Mouse (Mus musculus) heart, adult 11 months (tissue): ENCODE data around the gene Tmem259.
A peak's percentile ranks its signal among the peaks of the same experiment; 100 is the strongest.

Experiments
- DNase-seq: peaks from one replicate; pipeline ENCODE4 v3.0.0; 2022

The Tmem259 gene

GRCm38 (mm10) chr10:79986232-79986878, 2.2 kb upstream of the Tmem259 start:
- DNase-seq: peak; percentile 97

DNA sequence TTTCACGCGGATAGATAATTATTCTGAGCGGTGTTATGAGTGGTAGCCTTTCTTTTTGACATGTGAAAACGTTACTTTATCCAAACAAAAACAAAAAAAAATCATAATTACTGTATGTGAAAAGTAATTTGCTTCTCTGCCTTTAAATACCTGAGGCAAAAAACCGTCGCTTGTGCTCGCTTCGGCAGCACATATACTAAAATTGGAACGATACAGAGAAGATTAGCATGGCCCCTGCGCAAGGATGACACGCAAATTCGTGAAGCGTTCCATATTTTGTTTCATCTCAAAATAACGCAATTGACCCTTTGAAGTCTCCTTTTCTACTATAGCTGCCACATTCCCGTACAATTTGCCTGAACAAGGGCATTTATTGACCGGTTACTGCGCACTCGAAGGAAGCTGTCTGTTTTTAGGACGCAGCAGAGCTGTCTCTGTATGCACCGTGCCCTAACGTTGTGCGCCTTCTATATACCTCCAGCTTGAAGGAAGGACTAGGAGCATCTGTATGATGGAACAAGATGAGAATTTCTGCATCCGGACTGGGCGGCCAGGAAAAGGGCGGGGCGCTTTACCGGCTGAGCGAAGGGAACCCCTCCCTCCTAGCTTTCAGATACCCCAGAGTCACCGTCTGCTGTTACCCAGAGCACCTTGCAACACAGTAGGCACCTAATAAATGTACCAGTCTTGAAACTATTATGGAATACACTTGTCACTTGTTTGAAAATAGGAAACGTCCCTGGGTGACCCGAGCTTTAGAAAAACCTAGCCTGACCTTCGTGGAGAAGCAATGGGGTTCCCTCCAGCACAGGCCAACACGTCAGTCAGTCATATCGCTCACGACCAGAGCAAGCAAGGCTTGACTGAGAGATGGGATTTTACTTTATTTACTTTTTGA, 1.5 kb upstream of the Tmem259 start:
- DNase-seq: peak; percentile 98

DNA sequence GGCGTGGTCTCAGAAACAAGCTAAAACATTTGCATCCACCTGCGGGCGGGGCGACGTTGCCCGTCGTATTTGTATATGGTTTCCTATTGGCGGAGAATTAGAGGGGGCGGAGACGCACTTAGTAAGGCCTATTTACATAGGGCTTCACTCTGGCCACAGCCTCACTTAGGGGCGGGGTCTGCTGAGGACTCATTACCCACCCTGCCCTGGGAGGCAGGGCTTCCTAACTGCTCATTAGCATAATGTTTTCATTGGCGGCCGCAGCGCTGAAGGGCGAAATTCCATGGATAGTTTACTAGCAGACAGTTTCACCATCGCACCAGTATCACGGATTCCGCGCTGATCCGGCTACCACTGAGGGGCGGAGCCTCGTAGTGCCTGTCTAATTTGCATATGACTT, 741 bp upstream of the Tmem259 start:
- DNase-seq: peak; percentile 100

DNA sequence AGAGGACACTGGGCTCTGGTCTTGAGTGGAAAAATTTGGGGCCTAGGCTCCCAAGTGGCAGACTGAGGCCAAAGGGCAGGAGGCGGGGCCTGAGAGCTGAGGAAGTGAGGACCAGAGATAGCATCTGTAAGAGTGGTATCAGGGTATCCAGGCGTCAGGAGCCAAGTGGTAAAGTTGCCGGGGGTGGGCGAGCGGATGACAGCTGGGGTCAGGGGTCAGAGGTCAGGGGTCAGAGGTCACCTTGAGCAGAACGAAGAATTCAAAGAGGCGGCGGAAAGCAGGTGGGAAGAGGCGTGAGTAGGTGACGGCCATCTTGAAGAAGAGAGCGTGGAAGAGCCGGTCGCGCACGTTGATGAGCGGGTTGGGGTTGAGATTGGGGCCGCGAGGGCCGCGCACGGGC, 460 bp downstream of the Tmem259 start:
- DNase-seq: peak; percentile 98

- peak; percentile 96 for DNase-seq
Observed at GRCm38 (mm10) chr10:79983205-79983604, 925 bp downstream of the Tmem259 start.

GRCm38 (mm10) chr10:79979401-79980155, 4.6 kb downstream of the Tmem259 start:
- peak; percentile 98 for DNase-seq

DNA sequence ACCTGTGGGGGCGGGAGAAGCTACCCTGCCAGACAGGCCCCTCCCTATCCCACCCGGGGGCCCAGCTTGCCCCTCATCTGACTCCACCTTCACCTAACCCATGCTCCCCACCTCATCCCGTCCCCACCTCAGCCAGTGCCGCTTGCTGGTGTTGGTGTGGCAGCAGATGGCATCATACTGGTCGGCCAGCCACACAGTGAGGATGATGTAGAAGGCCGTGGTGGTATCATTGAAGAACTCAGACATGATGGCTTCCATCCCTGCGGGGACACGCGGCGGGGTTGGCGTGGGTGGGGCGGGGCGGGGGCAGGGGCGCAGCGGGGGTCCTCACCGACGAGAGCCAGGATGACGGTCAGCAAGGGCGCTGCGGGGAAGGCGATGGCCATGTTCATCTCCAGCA, 6.1 kb downstream of the Tmem259 start:
- peak; percentile 91 for DNase-seq

DNA sequence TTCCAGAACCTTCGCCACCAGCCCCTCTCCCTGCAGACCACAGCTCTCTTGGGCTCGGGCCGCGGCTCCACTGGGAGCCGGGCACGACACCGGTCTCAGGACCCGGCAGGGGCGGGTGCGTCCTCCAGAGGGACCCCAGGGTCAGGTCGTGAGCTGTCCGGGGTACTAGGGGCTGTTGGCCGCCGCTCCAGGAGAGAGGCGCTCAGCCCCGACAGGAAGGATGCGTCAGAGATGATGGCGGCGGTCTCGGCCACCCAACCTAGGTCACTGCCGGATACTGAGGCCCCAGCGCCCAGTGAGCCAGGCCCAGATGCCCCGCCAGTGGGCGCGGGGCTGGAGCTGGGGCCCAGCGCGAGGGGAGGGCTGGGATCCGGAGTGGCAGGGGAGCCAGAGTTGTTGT, 6.8 kb downstream of the Tmem259 start:
- peak; percentile 92 for DNase-seq

- no peak for DNase-seq
Observed at GRCm38 (mm10) chr10:79976722-79977107, 7.4 kb downstream of the Tmem259 start.

- peak; percentile 94 for DNase-seq
Observed at GRCm38 (mm10) chr10:79976071-79976721, 7.9 kb downstream of the Tmem259 start.

DNA sequence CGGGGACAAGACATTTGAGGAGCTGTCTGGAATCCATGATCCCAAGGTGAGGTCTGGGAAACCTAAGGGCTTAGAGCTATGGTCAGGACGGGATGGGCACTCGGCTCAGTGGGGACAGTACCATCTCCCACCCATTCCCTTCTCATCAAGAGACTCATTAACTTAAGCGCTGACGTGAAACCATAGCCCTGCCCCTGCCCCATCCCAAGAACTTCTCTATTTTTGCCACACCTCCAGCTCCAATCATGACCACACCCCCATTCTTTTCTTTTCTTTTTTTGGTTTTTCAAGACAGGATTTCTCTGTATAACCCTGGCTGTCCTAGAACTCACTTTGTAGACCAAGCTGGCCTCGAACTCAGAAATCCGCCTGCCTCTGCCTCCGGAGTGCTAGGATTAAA, 9.5 kb downstream of the Tmem259 start:
- no peak for DNase-seq

DNA sequence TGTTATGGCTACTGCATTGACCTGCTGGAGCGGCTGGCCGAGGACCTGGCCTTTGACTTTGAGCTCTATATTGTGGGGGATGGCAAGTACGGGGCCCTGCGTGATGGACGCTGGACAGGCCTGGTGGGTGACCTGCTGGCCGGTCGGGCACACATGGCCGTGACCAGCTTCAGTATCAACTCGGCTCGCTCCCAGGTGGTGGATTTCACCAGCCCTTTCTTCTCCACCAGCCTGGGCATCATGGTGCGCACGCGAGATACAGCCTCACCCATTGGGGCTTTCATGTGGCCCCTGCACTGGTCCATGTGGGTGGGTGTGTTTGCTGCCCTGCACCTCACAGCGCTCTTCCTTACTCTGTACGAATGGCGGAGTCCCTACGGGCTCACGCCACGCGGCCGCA, 10.0 kb downstream of the Tmem259 start:
- peak; percentile 90 for DNase-seq

GRCm38 (mm10) chr10:79972831-79973230, 11.3 kb downstream of the Tmem259 start:
- peak; percentile 95 for DNase-seq

GRCm38 (mm10) chr10:79971183-79971497, 13.0 kb downstream of the Tmem259 start:
- no peak for DNase-seq

DNA sequence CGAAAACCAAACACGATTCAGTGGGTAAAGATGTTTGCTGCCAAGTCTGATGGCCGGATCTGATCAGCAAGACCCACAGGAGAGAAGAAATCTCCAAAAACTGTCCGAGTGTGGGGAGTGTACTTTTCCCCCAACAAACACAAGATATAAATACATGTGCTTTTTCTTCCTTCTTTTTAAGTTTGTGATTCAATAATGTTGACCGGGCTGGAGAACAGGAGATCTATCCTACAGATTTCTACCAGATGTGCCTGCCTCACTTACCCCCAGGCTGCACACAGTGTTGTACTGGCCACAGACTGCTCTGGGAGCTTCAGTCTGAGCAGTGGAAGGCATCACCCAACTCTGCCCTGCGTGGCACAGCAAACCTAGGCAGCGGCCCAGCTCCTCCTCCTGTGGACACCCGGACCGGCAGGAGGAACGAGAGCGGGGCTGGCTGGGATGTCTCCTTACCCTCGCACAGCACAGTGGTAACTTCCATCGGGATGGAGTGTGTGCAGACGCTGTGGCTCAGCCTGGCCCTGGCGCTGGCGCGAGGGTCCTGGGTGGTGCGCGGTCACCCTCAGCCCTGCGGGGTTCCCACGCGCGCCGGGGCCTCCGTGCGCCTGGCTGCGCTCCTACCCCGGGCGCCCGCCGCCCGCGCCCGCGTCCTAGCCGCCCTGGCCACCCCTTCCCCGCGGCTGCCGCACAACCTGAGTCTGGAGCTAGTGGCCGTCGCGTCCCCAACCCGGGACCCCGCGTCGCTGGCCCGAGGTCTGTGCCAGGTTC, 13.5 kb downstream of the Tmem259 start, which contains the start of gene Grin3b:
Gene Grin3b, plus strand, starts transcription at position 301 of the 768 bp plus-strand sequence.
- no peak for DNase-seq

DNA sequence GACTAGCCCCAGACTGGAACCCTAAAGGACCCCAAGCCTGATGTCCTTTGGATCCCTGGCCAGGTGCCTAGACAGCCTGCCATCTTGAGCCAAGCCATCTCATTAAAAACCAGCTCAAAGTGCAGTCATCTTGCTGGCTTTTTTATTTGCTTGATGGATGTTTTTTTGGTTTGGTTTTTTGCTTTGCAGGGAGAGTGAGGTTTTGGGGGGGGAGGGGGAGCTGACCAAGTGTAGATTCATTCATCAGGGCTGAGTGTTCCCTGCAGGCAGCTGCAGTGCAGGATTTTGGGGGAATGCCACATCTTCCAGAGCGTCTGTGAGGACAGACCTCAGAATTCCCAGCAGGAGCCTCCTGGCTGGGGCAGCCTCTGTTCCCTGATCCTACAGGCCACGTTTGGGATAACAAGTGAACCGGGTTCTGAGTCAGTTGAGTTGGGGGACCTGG, 15.0 kb downstream of the Tmem259 start:
- DNase-seq: no peak

- DNase-seq: no peak
Observed at GRCm38 (mm10) chr10:79968181-79968580, 15.9 kb downstream of the Tmem259 start.

DNA sequence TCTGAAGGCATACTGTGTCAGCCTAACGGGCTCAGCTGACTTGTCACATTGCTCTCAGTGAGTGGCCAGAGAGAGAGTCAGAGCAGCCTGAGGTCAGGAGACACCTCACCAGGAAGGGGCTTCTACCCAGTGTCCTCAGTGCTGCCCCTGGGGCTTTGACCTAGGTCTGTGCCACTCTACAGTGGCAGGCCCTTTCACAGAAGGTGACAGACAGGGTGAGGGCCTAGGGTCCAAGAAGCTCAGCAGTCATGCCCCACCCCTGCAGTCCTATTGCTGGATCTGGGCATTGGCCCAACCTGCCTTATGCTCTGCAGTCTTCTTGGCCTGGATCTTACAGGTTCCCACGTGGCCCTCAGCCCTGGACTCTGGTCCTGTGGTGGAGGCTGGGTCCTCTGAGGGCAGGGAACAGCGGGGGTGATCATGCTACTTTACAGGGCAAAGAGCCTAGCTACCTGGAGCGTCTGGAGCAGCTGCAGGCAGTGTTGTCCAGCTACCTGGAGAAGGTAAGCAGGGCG, 17.2 kb downstream of the Tmem259 start:
- peak; percentile 98 for DNase-seq

DNA sequence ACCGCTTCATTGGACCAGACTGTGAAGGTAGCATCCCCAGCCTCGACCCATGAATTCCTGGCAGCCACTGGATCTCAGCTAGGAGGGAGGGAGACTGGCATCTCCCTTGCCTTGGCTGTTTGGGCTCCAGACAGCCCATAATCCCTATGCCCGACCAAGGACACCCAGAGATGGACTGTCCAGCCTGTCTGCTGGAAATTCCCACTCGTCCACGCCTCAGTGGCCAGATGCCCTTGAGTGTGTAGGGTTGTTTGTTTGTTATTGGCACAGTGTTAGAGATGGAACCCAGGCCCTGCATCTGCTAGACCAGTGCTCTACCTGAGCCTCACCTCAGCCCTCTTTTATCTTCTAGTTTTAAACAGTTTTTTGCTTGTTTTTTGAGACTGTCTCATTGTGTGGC, 18.8 kb downstream of the Tmem259 start:
- DNase-seq: no peak

GRCm38 (mm10) chr10:79964727-79965126, 19.4 kb downstream of the Tmem259 start:
- peak; percentile 91 for DNase-seq

GRCm38 (mm10) chr10:79960671-79961294, 23.3 kb downstream of the Tmem259 start:
- peak; percentile 91 for DNase-seq
